Mouse (Mus musculus) gastrocnemius, adult 8-10 months (tissue): ENCODE measurements around the gene Slc4a2. TPM values are rescaled to one million over a fixed set of nuclear protein-coding genes. Genes with fewer than 3 reads are reported as not detected.

Experiments used
- DNase-seq, 2 experiments: peaks; one replicate each; pipeline ENCODE4 v3.0.0; 2022; ENCODE audit warnings: low spot score in 2 of 2
- total RNA-seq, 4 experiments: library from RNA; stranded (reverse); gene quantifications; 2 replicates each; pipeline ENCODE4 v1.2.4; 2022

Slc4a2 gene
- 10 to 100 TPM; 10.7 to 14.5 (median 12.6) TPM for total RNA-seq

DNA sequence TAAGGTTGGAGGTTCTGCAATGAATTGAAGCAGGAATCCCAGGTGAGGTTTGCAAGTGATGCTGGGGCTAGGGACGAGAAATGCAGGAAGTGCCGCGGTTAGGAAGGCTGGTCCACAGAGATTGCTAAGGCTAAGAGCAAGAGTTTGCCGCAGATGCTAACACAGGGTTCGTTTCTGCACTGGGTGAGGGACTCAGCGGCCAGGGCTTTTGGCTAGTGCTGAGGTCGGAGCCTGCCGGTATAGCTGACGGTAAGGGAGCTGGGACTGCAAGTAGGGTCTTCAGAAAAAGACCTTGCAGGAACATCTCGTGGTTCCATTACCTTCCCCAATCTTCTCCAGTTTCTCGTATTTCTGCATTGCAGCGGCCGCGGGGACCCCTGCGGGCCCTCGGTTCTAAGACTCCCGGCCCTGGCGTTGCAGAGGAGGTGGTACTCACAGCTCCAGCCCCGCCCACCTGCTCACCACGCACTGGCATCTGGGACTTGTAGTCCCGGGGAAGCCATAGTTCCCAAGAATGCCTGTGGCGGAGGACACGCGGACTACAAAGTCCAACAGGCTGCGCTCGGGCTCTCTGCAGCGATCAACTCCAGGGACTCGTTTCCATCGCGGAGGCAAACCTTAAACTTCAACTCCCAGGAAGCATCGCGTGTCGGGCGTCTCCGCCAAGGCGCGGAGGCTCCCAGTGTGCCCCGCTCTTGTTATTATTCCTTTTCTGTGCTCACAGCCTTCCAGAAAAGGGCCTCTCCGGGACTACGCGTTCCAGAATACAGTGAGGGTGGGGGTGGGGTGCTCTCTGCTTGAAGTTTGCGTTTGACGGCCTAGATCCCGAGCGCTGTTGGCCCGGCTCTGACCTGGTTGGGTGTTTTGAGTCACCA lies at the start of gene Slc4a2, which contains the start of gene Cdk5:
Gene Slc4a2 (plus strand): TSS at position 709 of the 875 bp plus-strand sequence.
Gene Cdk5 (minus strand): TSS at position 402 of the 875 bp plus-strand sequence.
- DNase-seq, result peak; percentile 97 to 98

- no peak for DNase-seq
Measured at GRCm38 (mm10) chr5:24374216-24374615, 49.4 kb upstream of the Slc4a2 start.

- no peak for DNase-seq
Measured at GRCm38 (mm10) chr5:24374666-24375328, 48.8 kb upstream of the Slc4a2 start.

- DNase-seq, result no peak
Measured at GRCm38 (mm10) chr5:24378700-24379099, 44.9 kb upstream of the Slc4a2 start.

GRCm38 (mm10) chr5:24379501-24379900 lies 44.1 kb upstream of the Slc4a2 start:
- no peak for DNase-seq

GRCm38 (mm10) chr5:24380499-24380898 lies 43.1 kb upstream of the Slc4a2 start:
- no peak for DNase-seq

- no peak for DNase-seq
Measured at GRCm38 (mm10) chr5:24381486-24381885, 42.2 kb upstream of the Slc4a2 start.

DNA sequence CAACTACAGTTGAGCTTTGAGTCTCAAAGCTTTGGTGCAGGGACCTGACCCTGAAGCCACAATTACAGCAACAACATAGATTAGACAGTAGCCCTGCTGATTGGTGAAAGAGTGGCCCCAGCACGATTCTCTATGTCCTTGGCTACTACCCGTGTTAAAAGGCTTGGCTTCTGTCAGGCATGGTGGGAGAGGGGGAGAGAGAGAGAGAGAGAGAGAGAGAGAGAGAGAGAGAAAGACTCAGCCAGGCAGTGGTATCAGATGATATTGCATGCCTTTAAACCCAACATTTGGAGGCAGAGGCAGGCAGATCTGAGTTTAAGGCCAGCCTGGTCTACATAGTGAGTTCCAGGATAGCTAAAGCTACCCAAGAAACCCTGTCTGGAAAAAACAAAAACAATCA lies 41.6 kb upstream of the Slc4a2 start:
- DNase-seq, result no peak

DNA sequence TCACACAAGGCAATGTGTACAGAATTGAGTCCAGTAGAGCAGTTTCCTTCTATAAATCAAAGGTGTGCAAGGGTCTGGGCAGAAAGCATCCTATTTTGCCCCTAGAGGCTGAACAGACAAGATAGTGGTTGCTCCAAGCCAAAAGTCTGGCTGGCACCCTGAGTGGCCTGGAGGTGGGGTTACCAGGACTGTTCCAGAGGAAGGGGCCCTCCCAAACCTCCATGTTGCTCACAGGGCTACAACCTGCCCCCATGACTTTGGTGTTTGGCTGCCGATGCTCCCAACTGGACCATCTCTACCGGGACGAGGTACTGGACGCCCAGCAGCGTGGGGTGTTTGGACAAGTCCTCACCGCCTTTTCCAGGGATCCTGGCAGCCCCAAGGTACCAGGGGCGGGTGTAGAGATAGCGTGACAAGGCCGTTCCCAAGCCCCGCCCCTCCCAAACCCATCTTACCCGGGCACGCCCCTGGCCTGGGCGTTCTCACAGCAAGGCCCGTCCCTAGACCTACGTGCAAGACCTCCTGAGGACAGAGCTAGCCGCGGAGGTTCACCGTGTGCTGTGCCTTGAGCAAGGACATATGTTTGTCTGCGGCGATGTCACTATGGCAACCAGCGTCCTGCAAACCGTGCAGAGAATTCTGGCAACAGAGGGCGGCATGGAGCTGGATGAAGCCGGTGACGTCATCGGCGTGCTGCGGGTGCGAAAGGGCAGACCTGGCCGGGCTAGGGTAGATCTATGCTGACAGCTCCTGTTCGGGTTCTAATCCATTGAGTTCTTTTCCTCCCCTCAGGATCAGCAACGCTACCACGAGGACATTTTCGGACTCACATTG lies 40.4 kb upstream of the Slc4a2 start:
- peak; percentile 78 to 81 for DNase-seq

GRCm38 (mm10) chr5:24384407-24384806 lies 39.2 kb upstream of the Slc4a2 start:
- no peak for DNase-seq

DNA sequence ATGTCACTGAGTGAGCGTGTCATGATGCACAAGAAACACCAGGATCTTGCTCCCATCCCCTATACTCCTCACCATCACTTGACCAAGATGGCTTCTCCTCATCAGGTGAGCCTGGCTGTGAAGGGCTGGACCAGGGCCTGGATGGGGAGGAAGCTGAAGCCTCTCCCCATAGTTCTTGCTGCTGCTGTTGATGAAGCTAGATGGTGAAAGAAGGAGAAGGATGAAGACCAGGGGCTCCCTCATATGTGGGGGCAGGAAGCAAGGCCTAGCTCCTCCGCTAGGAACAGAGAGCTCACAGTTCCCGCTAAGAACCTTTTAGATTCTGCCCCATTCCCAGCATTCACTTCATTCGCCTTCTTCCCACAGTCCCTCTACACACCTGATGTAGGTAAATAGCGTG lies 38.3 kb upstream of the Slc4a2 start:
- DNase-seq, result no peak

- DNase-seq, result no peak
Measured at GRCm38 (mm10) chr5:24385887-24386550, 37.6 kb upstream of the Slc4a2 start.

DNA sequence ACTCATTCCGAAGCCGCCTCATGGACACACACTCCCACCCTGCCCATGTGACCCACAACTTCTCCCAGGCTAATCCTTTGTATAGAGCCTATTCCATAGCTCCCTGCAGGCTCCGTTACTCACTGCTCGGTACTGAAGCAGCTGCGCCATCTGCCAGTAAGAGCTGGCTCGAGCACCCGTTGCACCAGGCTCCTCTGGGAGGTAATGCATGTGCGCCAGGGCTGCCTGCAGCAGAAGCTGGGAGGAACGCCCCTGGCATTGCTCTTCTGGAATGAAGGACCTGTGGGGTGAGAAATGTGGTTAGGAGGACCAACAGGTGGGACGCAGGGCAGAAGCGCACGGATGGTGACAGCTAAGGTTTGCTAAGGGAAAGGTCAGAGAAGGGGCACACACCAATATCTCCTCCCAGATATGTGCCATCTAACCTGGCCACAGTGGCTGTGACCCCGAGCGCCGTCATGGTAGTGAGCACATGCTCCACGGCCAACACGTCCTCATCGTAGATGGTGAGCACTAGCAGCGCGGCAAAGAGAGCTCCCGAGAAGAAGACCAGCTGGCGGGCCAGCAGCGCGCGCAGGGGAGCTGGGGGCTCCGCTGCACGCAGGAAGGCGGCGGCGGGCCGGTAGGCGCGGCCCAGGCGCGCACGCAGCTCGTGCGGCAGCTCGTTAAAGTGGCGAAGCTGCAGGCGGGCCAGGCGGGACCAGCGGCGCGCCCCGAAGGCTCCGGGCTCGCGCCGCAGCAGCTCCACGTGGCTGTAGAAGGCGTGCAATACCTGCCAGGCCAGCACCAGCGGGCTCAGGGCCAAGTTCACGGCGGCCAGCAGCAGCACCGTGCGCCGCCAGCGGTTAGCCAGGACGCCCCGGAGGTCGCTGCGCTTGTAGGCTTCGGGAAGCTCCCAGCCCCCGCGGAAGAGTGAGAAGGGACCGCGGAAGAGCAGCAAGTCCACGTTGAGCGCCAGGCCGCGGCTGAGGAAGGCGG lies 36.1 kb upstream of the Slc4a2 start:
- DNase-seq, result peak in 1 of 2 experiments; percentile 47

- no peak for DNase-seq
Measured at GRCm38 (mm10) chr5:24388246-24388915, 35.3 kb upstream of the Slc4a2 start.

GRCm38 (mm10) chr5:24389011-24389657 lies 34.5 kb upstream of the Slc4a2 start:
- DNase-seq, result no peak

DNA sequence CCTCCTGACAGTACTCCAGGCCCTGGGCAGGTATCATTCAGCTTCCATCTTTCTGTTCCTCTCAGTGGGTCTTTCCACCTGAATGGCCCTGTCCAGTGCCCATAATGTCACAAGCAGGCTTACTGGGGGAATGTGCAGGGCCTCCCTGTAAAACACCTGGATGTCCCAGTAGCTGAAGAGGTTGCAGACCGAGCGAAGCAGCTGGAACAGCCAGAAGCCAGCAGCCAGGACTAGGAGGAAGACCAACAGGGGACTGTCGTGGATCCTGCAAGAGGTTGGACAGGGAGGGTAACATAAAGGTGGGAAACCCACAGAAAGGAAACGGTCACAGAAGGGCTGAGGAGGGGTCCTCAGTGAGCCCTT lies 34.0 kb upstream of the Slc4a2 start:
- DNase-seq, result no peak

DNA sequence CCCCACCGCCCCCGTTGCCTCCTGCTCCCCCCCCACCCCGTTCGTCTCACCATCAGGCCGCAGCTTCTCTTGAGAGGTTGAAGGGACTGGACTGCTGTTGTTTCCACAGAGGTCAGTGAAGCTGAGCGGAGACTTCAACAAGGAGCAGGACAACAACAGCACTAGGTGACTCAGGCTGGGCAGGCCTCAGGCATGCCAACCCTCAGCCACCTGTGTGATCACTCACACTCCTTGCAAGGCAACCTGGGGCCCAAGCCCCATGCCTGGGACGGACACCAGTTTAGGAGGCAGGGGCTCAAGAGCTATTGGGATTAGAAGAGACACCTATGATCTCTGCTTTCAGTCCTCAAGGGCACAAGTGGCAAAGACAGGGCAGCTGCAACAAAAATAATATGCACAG lies 31.8 kb upstream of the Slc4a2 start, which contains the start of gene Atg9b:
Gene Atg9b (minus strand): TSS at position 280 of the 400 bp plus-strand sequence.
- DNase-seq, result no peak

- DNase-seq, result no peak
Measured at GRCm38 (mm10) chr5:24392724-24393123, 30.9 kb upstream of the Slc4a2 start.
